Mouse (Mus musculus) telencephalon, adult 2 months (tissue): ENCODE measurements at regions not wholly inside any gene's neighbourhood (a gene's known extent, or its start where the extent isn't known, plus 50 kb on each side); places are given as distances from the start of the nearest gene placed in this dataset.

Source experiments
- DNase-seq: peaks from one replicate; pipeline ENCODE4 v3.0.0-alpha.2; 2011; ENCODE audit warnings: low read depth, low spot score

DNA sequence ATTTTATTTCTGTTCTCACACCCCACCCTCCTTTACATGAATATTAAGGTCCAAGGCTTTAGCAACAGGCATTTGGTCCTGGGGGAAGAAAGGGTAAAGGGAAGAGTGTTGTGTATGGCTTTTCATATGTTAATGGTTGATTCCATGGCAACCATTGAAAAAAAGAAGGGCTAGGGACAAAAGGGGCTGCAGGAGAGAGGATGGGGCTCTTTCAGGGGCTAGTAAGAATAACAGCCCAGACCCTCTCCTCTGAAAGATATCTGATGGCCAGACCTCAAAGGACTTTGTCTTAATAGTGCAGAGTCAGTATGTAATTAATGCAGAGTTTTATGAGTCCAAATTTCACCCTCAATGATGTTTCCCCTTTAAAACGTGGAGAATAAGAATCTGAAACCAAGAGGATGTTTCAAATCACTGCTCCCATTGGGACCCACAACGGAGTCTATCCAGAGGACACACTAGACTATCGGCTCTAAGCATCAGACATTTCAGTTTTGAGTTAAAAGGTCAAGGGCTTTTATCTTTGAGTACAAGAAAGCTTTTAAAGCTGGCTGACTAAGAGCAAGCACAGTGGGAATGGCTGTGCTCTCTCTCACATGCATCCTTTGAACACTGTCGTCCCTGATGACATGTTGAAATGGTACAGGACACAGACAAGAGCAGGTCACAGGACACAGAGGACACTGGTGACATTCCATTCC is 239.4 kb upstream of the Marcks start:
- no peak for DNase-seq

DNA sequence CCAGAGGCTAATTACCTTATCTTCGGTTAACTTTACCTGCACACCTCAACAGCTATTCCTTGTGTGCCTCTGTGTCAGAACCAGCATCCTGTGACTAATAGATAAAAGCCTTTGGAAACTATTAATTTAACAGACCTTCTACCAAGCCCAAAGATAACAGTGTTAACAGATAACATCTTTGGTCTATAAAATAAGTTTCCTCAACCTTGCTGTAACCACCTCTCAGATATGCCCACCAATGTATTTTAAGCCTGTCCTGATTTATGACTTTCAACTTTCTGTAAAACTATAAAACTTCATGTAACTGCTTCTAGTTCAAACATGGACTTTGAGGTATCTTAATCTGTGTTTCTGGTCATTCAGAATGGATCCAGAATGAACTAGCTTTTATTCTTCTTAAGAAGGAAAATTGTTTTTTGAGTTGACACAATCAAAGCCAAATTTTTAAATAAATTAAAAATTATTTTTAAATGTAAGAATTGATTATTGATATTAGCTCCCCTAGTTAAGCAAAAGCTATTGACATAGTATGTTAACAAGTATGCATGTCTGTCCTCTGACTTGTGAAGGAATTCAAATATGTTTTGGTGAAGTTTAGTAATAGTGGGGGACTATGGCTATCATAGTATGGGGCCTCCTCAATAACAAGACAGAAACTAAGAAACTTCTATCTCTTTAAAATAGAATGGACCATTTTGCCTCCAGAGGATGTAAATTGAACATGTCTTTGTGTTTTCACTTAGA is 238.7 kb upstream of the Marcks start:
- DNase-seq = no peak

DNA sequence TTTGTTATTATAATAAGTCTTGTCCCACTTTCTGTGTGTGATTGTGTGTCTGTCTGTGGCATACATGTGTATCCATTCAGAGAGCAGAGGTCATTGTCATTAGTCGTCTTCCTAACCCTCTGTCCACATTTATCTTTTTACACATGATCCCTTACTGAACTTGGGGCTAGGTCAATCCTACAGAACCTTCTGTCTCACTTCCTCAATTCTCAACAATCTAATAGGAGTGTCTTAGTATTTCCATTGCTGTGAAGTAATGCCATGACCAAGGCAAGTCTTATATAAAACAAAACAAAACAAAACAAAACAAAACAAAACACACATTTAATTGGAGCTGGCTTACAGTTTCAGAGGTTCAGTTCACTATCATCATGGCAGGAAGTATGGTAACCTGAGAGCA is 237.5 kb upstream of the Marcks start:
- no peak for DNase-seq

DNA sequence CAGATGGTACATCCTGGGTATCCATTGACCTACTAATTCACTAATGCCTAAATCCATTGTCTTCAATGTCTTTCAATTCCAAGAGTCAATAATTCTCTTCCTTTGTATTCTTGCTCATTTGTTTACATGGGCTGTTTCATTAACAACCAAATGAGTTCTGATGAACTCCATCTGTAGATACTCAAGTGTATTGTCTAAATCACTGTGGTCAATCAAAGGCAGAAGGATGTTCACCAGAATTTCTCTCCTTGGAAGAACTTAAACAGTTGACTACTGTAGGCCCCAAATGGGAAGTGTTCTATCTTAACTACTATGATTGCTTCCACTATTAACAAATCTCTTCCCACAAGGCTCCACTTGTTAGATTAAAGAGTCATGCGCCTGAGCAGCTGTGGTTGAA is 236.9 kb upstream of the Marcks start:
- no peak for DNase-seq

DNA sequence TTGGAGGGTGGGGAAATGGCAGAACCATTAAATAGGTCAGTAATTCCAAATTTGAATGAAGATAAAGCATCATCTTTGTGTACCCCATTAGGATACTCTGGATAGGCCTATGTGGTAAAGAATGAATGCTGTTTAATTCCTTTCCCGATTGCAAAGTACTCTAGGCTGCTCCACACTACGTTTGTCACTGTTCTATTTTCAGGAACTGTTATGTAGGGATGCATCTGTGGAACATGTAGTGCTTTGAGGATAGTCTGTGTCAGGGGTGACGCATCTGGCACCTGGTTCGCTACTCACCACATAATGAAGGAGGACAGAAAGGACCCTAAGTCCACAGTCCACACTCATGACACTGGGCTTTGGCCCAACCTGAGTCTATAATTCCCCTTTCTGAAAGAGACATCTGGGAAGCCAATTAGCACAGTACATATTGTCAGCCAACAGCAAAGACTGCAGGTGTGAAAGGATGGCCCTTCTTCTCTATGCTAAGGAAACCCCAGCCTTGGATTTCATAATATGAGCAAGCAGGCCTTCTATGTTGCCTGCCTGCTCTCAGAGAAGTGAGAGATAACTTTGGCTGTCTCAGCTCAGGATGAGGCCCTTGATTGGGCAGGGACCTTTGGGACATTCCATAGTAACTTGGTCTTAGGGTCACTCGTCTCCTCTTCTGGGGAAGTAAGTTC is 230.4 kb upstream of the Marcks start:
- DNase-seq = no peak

DNA sequence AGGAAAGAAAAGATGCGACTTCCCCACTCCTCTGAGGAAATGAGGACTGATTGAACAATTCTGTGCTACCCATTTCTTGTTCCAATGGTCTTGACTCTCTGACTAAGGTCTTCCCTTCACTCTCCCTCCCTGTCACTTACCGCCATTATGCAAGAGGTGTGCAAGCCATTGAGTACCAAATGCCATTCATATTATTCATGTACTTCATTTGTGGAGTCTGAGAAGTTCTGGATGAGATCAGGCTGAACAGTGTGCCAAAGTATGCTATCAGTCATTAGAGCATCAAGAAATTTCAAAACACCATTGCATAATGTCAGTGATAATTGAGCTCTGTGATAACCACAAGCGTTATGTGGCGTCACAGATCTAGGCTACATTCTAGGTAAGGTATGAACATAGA is 229.1 kb upstream of the Marcks start:
- DNase-seq = no peak

DNA sequence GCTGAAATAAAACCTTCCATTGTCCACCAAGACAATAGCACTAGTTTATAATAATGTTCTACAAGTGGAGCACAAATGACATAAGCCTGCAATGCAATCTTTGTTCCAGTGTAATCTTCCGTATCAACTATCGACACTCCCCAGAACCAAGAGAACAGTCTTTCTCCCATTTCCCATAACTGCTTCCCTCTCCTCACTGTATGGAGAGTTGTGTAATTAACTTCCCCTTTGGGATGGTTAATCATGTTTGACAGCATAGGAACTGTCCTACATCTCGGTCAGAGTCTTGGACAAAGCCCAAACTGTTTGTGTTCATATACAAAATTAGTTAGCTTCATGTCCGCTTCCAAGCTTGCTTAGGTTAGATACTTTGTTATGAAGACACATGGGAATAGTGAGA is 225.8 kb upstream of the Marcks start:
- no peak for DNase-seq

DNA sequence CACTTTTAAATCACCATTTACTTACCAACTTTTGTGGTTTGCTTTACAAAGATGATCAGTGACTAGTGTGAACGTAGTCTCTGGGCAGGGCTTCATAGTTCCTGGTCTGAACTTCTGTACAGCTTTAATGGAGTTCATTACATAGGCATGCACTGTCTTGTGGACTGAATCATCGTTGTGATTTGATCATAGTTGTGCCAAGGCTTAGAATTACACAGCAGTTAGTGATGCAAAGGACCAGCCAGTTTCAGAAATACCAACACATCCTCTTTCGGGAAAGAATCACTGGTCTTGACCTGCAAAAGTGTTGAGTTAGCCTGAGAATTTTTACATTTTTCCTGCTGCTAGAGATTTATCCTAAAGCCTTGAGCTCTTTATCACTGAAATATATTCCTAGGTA is 222.3 kb upstream of the Marcks start:
- no peak for DNase-seq

DNA sequence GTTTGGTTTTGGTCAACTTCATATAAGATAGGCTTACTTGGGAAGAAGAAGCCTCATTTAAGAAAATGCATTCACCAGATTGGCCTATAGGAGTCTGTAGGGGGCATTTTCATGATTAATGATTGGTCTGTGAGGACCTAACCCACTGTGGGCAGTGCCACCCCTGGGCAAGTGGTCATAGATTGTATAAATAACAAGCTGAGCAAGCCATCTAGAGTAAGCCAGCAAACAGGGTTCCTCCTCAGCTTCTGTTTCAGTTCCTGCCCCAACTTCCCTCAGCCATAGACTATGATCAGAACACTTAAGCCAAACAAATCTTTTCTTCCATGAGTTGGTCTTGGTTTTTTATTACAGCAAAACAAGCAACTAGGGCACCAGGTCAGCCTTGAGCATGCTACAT is 220.2 kb upstream of the Marcks start:
- no peak for DNase-seq

DNA sequence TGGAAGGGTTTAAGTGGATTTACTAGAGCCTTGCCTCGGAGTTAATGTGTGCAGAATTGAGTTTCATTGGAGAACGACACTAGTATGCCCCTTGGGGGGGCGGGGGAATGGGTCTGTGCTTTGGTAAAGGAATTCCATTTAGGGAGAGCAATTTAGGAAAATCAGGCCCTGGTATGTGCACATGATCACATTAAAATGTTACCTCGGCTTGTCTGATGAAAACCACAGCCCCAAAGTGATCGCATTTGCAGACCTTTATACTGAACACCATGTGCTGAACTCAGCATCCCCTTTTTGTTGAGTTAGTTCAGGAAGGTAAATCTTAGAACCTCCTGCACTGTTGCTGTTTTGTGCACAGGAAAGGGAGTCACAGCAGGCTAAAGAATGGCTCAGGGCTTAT is 219.6 kb upstream of the Marcks start:
- DNase-seq = no peak

DNA sequence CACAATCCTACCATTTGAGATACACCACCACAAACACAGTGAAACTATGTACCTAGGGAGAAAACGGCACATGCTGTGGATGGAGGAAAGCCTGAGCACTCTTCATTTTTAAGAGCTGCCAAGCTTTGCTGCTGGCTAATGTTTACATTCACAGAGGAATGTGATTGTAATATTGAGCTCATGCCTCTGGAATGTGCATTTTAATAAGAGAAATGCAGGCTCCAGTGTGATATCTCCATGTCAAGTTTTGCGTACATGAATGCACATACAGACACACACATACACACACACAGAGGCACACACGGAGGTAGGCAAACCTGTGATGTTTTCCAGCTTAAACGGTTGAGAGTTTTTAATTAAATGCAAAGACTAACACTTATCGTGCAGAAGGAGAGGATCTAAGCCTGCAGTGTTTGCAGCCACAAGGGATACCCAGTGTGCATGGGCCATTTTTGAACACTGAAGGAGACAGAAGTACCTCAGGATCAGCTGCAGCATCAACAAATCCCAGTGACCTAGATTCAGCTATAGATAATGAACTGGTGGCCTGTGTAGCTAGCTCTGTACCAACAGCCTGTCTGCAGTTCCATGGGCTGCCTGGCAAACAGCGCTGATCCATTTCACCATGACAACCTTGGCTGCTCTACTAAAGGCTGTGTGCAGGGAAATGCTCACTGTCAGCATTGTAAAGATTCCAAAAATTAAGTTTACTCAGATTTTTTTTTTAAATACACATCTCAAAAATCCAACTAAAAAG is 218.8 kb upstream of the Marcks start:
- DNase-seq = peak; percentile 45

DNA sequence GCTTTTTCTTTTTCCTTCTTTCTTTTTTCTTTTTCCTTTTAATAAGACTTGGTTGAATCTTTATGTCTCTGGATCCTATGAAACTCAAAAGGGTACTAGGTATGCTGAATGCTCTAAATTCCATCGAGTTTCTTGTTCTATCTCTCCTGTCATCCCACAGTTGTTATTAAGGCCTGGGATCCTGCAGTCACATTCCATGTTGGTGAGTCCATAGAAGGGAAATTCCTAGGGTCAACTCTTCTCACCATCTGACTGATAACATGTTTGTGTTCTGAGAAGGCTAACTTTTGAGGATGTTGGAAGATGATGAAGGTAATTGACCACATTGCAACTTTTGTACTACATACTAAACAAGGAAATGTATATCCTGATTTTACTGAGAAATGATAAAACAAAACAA is 210.5 kb upstream of the Marcks start:
- no peak for DNase-seq

DNA sequence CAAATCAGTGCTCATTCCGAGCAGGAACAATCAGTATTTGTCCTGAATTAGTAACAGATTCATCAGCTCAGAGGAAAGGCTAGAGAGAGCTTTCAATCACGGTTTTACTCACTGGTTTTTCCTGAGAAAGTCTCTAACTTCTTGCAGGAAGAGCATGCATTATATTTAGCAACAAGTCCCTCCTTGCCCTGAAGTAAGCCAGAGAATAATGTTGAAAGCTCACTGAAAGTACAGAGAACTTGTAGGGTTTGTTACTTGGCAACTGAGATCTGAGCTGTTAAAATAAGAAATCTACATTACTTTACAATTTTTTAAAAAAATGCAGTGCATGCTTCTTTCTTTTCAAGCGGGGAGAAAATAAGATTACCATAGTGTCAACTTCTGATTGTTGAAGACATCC is 209.7 kb upstream of the Marcks start:
- peak; percentile 50 for DNase-seq

DNA sequence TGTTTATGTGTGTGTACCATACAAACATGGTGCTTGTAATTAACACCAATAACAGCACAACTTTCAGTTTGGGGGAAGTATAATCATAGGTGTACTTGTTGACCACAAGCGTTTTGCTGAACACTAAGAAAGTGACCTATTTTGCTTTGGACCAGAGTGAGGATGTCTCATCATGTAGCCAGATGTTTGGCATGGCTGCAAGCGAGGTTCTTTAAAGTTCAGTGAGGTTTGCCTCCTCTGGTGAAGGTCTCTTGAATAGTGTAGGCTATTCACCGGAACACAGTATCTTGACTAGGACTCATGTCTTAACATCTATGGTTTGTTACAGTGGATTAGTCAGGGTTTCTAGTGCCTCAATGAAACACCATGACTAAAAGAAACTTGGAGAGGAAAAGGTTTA is 208.9 kb upstream of the Marcks start:
- DNase-seq = no peak

DNA sequence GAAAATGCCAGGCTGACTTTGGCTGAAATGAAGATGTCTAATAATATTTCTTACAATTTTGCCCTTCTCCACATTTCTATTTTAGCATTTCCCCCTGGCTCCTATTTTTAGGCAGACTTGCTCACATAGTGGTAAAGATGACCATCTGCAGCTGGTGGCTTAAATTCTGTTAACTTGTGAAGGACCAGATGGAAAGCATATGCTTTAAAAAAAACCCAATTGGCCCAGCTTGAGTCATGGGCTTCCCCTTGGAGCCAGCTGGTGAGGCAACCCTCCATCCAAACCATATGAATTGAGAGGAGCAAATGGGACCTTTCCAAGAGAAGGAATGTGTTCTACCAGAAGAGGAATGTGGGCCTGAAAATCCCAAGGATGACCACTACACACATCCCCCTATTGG is 204.0 kb upstream of the Marcks start:
- DNase-seq = peak; percentile 54

DNA sequence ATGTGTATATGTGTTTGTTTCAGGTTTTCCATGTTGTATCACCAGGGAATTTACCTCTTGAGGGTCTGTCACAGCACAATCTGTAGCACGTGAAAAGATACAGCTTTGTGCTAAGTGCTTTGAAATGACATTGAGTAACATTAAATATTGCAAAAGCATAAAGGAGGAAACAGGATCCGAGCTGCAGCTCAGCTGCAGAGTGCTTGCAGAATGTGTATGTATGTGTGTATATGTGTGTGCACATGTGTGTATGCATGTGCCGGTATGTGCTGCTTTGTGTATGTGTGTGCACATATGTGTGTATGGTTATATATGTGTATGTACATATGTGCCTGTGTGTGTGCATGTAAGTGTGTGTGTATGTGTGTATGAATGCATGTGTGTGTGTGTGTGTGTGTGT is 200.9 kb upstream of the Marcks start:
- DNase-seq = no peak

DNA sequence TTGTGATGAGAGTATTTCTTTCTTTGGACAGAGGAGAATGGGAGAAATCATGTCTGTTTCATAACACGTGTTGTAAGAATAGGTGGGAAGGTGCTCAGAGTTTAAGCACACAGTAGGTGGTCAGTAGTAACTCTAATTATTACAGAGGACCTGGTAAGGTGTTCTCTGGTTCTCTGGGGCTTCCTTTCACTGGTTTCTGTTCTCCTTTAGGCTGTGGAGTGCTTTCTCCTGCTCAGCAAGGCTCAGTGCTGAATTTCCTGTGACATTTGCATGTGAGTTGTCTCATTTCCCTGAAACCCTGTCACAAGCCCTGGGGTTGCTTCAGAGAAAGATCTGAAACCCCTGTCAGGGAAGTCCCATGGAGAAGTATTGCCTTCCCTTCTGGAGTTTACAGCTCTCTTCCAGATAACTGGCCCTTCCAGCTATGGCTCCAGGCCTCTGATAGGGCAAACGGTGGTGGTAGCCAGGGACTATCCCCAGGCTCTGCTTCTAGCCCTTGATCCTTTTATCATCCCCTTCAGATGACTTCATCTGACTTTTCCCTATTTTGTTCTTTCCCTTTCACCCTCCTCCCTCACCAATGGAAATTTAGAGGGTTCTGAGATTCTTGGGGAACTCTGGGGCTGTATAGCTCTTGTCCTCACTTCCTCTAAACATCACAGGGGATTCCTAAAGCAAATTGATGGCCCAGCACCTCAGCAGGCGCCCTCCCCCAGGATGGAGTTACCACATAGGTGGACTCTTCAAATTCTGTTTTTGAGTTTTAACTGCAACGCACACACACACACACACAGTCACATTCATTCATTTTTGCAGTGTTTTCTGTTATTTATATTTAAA is 199.6 kb upstream of the Marcks start:
- DNase-seq = no peak

DNA sequence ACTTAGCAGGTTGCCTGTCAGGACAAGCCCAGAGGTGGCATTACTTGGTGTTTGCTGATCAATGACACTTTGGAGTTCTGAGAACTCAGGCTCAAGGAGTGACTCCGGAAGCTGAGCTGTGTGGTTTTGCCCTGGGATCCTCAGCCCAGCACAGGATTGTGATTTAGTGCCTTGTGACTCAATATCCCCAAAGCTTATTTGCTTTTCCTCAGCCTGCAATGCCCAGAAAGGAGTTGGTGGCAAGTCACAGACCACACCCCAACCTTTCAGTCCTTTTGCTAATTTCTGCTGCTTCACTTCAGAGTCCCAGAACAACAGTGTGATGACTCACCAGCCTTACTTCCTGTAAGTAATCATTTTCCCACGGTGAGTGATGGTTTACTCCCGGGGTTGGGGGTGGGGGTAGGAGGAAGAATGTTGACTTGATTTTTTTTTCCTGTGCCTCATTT is 198.5 kb upstream of the Marcks start:
- DNase-seq = no peak

DNA sequence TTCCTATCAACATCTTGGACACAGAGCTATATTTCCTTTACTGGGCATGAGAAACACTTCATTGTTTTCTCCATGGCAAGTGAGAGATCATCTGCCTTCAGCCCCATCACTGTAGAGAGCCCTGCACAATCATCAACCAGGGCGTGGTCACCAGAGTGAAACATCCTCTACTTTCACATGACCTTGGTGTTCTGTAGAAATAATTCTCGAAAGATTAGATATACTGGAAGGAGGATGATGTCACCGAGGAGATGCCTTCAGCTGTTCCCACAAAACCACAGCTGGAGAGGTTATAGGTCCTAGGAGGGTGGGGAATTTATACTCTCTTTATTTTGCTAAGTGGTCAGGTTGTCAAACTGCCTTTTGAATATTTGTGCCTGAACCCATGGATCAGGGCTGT is 196.4 kb upstream of the Marcks start:
- DNase-seq = no peak

DNA sequence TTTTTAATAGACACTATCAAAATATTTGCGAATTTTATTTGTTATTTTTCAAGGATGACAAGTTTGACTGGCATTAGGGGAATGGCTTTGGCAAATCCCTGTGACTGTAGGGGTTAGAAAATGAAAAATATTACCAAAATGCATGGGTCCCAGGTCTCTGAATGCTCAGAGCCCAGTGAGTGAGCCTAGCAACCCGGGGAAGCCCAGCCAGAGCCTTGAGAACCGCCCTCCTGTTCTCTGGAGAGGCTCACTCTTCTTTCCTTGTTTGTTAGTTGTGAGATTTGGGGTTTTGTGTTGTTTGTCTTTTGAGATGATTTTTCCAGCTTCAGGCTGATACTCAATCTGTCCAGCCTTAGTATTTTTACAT is 187.4 kb upstream of the Marcks start:
- DNase-seq = no peak

DNA sequence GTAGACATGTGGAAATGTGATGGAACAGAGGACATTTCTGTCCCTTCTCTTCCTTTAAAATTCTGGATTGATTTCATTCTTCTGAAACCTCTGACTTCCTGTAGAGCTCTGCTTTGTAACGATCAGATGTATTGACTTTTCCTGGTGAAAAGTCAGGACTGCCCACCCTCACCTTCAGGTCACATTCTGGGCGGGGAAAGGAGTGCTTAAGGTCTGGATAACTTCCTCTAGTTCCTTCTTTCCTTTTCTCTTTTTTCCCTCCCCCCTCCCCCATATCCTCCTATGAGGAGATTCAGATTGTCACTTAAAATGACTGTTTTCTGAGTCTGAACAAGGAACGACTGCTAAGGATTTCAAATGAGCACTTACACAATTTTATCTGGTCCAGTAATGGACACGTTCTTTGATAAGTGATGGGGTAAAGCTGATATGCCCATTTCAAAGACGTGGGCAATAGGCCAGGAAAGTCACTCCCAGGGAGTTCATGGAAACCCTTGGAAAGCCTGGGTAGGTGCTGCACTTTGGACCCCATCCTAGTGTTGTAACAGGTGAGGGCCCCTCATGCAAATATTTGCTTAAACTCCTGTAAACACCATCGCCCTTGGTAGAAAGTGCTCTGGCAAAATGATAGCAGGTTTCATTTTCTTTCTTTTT is 186.9 kb upstream of the Marcks start:
- DNase-seq = no peak
